Mouse (Mus musculus): ENCODE data around the gene Nr1h2. TPM values are rescaled to one million over a fixed set of nuclear protein-coding genes. Genes with fewer than 3 reads are reported as not detected.

Gene Nr1h2
- total RNA-seq, 1 experiment from 2014 or later: 140 TPM

- DNase-seq: no peak
These were observed 31.9 kb upstream of the Nr1h2 start for GRCm38 (mm10) chr7:44585606-44586005.

DNA sequence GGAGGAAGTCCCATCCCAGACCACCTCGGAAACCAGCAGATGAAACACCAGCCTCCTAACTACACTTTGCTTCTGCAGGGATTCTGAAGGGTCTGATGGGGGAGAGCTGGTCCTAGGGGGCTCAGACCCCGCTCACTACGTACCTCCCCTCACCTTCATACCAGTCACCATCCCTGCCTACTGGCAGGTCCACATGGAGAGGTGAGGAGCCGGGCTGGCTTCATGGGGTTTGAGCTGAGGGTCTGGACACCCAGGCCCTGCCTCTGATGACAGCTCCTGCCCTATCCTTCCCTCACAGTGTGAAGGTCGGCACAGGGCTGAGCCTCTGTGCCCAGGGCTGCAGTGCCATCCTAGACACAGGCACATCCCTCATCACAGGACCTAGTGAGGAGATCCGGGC, 31.2 kb upstream of the Nr1h2 start:
- no peak for DNase-seq

GRCm38 (mm10) chr7:44584265-44584804, 30.6 kb upstream of the Nr1h2 start:
- no peak for DNase-seq

DNA sequence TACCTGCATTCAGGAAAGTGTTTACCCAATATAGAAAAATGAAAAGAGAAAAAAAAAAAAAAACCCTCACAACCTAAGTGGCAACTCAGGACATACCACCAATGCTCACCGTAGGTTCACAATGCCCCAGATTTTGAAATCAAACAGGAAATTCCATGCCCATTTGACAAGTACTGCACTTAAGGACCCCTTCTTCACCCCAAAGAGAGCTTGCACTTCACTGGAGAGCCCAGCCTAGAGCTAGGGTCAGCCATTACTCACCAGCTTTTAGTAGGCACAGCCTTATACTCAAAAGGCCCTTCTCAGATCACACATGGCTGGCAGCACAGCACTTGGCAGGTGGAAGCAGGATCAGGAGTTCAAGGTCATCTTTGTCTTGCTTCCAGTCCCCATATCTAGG, 29.4 kb upstream of the Nr1h2 start:
- no peak for DNase-seq

DNA sequence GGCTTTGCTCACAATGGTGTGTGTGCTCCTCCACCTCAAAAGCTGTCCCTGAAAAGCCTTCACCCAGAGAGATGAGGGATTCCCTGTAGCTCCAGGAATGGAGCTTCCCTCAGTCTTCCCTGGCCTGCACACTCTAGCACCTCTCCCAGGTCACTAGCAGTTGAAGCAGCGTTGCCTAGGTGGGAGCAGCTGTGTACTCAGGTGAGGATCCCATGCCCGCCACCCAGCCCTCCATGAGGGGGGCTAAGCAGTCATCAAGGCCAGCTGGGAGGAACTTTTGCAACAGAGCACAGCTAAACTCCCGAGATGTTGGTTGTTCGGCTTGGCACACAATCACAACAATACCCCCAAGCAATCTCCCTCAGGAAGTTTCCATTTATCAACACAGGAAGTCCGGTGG, 29.0 kb upstream of the Nr1h2 start:
- no peak for DNase-seq

DNA sequence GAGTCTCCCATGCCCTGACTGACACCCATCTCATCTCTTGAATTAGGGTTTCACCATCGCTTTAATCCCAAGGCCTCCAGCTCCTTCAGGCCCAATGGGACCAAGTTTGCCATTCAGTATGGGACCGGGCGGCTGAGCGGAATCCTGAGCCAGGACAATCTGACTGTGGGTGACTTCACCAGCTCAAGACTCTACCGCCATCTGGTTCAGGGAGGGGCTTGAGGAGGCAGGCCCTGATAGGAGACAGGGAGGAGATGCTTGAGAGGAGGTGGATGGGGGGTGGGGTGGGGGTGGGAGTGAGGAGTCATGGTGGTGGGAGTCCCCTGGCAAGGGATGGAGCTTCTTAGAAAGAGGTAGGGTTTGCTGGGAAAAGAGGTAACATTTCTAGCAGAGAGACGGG, 27.9 kb upstream of the Nr1h2 start:
- DNase-seq: no peak

GRCm38 (mm10) chr7:44576333-44576844, 22.6 kb upstream of the Nr1h2 start:
- DNase-seq: no peak

GRCm38 (mm10) chr7:44572956-44573484, 19.3 kb upstream of the Nr1h2 start:
- no peak for DNase-seq

GRCm38 (mm10) chr7:44572213-44572701, 18.5 kb upstream of the Nr1h2 start, which contains the start of gene Napsa:
Gene Napsa (plus strand): TSS chr7:44572380.
- no peak for DNase-seq

GRCm38 (mm10) chr7:44571811-44572210, 18.1 kb upstream of the Nr1h2 start:
- no peak for DNase-seq

- no peak for DNase-seq
These were observed 17.2 kb upstream of the Nr1h2 start for GRCm38 (mm10) chr7:44570989-44571388.

- DNase-seq: no peak
These were observed 15.1 kb upstream of the Nr1h2 start for GRCm38 (mm10) chr7:44568803-44569202.

- DNase-seq: no peak
These were observed 11.7 kb upstream of the Nr1h2 start for GRCm38 (mm10) chr7:44565414-44565813.

GRCm38 (mm10) chr7:44564486-44564885, 10.7 kb upstream of the Nr1h2 start:
- DNase-seq: no peak

DNA sequence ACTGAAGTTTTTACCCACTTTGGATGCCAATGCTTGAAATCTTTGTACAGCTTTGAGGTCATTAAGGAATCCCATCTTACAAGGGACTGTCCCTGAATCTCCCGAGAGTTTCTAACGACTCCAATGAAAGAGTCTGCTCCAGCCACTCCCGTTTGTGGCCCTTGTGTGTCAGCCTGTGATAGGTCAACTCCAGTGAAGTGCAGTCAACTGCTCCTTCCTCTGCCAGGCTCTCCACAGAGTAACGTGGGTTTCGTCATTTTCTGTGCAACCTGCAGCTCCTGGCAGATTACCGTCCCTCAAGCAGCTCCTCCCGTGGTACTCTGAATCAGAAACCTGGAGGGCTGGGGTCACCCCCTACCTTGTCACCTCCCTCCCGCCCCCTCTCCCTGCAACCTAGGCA, 9.5 kb upstream of the Nr1h2 start:
- DNase-seq: no peak

GRCm38 (mm10) chr7:44560435-44561400, 7.0 kb upstream of the Nr1h2 start:
- DNase-seq: peak; percentile 74

DNA sequence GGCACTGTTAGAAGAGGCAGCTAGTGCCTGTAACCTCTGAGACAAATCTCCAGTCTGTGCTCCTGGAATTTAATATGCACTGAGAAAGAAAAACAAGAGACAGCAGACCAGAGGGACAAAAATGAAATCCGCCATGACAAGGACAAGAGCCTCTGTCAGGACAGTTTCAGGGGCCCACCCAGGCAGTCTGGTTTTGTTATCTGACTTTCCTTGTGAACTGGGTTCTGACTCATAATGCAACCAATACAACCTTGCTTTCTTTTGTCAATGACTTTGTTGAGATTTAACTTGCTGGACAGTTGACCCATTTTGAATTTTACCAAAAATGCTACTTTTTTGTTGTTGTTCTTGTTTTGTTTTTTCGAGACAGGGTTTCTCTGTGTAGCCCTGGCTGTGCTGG, 3.9 kb upstream of the Nr1h2 start:
- DNase-seq: no peak

DNA sequence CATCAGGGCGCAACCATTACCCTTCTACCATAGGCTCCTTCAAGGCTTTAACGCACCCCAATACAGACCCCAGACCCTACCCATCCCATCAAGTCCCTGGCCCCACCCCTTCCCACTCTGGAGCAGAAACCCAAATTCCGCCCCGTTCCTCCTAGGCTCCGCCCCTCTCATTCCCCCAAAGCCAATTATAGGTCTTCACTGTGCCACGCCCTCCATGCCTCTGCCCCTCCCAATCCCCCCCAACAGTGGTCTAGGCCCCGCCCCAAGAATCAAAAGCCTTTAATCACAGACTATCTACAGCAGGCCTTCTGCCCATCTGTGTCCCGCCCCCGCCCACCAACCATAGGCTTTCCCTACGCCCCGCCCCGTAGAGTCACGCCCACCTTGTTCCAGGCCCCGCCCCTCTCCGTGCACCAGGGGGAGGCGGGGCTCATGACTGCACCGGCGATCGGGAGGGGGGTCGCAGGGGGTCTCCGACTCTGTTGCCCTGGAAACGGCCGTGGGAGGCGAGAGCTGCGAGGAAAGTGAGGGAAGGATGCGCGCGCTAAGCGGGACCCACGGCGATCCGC, 471 bp downstream of the Nr1h2 start:
- peak; percentile 85 for DNase-seq

DNA sequence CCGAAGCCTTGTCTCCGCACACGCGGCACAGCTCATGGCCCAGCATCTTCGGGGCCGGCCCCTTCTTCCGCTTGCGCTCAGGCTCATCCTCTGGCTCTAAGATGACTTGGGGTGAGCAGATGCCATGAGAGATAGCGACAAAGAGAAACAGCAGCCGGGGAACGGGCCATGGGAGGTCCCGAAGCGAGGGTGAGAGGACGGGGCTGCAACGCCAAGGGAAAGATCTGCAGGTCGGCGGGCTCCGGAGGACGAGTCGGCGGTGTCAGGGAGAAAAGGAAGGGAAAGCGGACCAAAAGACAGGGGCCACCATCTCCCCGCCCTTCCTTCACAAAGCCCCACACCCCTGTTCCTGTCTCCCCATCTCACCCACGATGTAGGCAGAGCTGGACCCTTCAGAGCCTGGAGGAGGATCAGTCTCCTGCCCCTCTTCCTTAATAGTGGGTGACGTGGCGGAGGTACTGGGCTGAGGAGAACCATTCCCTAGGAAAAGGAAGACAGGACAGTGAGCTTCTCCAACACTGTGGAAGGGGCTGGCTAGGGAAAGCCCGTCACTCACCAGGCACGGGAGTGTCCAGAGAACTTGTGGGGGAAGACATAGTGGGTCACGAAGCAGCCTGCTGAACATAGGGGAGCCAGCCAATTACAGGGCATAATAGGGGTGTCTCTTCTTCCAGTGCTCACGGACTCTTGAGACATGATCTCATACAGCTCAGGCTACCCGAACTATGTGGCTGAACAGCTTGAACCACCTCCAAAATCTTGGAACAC, 1.4 kb downstream of the Nr1h2 start:
- no peak for DNase-seq

DNA sequence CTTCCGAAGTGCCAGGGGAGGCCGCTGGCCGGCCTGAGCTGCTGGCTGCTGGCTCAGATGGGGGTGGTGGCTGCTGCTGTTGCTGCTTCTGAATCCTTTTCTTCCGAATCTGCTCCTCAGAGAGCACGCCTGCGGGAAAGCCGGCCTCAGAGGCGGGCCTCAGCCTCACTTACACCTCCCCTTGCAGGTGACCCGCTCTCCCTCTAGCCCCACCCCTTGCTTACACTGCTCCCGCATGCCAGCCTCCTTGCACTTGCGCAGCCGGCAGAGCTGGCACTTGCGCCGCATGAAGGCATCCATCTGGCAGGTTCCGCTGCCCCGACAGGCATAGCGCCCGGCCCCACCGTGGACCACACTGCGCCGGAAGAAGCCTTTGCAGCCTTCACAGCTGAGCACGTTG, 2.0 kb downstream of the Nr1h2 start:
- no peak for DNase-seq

GRCm38 (mm10) chr7:44551301-44551700, 2.5 kb downstream of the Nr1h2 start:
- DNase-seq: no peak

GRCm38 (mm10) chr7:44550409-44550678, 3.4 kb downstream of the Nr1h2 start:
- no peak for DNase-seq

Data from adrenal gland, postnatal 25 days (tissue).